Mouse (Mus musculus) midbrain, embryonic 16.5 days (tissue): Measurements from ENCODE around the gene Nr2c2. TPM values are rescaled to one million over a fixed set of nuclear protein-coding genes. Genes with fewer than 3 reads are reported as not detected.

Source experiments
- ATAC-seq: fragments of 200-750 bp; cut with Nextera tagmentation; 2 replicates; pipeline ENCODE4 v1.8.0; 2017; ENCODE audit warnings: moderate TSS enrichment
- H3K27ac ChIP-seq: fragments of 300-500 bp; sonication (generic); 2 replicates; pipeline ENCODE4 v1.5.1; 2014; ENCODE audit warnings: mild to moderate bottlenecking, low read length, mixed read lengths
- H3K27me3 ChIP-seq: fragments of 300-500 bp; sonication (generic); 2 replicates; pipeline ENCODE4 v1.6.1; 2014; ENCODE audit warnings: low read depth, low read length, mixed read lengths; ENCODE audit not compliant: control insufficient read depth, insufficient read depth
- H3K36me3 ChIP-seq: fragments of 300-500 bp; sonication (generic); 2 replicates; pipeline ENCODE4 v1.6.1; 2014; ENCODE audit warnings: mild to moderate bottlenecking, low read length, moderate library complexity, mixed read lengths; ENCODE audit not compliant: control insufficient read depth, insufficient read depth
- H3K4me1 ChIP-seq: fragments of 300-500 bp; sonication (generic); 2 replicates; pipeline ENCODE4 v1.6.1; 2014; ENCODE audit warnings: mild to moderate bottlenecking, low read length, mixed read lengths; ENCODE audit not compliant: control insufficient read depth, insufficient read depth
- H3K4me2 ChIP-seq: fragments of 300-500 bp; sonication (generic); 2 replicates; pipeline ENCODE4 v1.6.1; 2014; ENCODE audit warnings: mild to moderate bottlenecking, low read length, mixed read lengths
- H3K4me3 ChIP-seq: fragments of 300-500 bp; sonication (generic); 2 replicates; pipeline ENCODE4 v1.5.1; 2014; ENCODE audit warnings: low read depth, mild to moderate bottlenecking, low read length, moderate library complexity, mixed read lengths
- H3K9ac ChIP-seq: fragments of 300-500 bp; sonication (generic); 2 replicates; pipeline ENCODE4 v1.6.1; 2014; ENCODE audit warnings: low read depth, low read length, mixed read lengths
- H3K9me3 ChIP-seq: fragments of 300-500 bp; sonication (generic); replicated peaks from 2 replicates; pipeline ENCODE4 v1.6.1; 2014; ENCODE audit warnings: mild to moderate bottlenecking, low read length, mixed read lengths; ENCODE audit not compliant: control insufficient read depth, poor library complexity, severe bottlenecking
- WGBS: fragments of 180-500 bp; shearing (Covaris S2); extraction: QIAGEN DNeasy Blood & Tissue Kit; methylation state at CpG from one replicate; pipeline ENCODE4 v1.1.7; 2014; 5-methylcytosine and 5-hydroxymethylcytosine counted together
- polyA plus RNA-seq: library from polyadenylated mRNA; unstranded; fragments of >200 nt; fragmentation: Nextera tagmentation; extraction: Ambion mirVana; gene quantifications from 2 replicates; pipeline ENCODE4 v1.2.1, GENCODE M21; 2015

Gene Nr2c2
- 18.7 and 23.4 TPM in 2 replicates for polyA plus RNA-seq

DNA sequence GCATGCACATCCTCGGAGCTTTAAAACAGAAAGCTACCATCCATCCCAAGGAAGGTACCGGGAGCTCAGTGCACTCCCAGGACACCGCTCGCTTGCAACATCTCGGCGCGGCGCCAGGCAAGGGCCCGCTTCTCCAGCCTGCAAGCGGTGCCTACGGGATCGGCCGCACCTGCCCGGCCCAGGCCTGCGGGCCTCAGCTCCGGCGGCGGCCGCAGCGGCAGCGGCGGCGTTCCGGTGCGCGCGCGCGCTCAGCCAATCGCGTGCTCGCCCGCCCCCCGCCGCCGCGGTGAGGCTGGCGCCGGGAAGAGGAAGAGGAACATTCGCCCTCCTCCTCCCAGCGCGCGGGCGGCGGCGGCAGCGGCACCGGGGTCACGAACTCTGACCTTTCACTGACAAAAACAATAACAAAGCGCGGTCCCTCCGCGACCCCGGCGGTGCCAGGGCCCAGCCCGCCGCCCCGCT, at the start of gene Nr2c2:
Nr2c2 (plus strand) TSS at position 261 of the 462 bp plus-strand sequence.
- no peaks in the 10 kb centered on the region for H3K27me3 ChIP-seq
- peak within 1 kb of the TSS; percentile 99 for H3K27ac ChIP-seq

GRCm38 (mm10) chr6:92042055-92042454, 49.1 kb upstream of the Nr2c2 start:
- H3K9me3 ChIP-seq, result no peaks in the 10 kb centered on the region
- 83% methylated on average over 4 of the region's 4 CpGs for WGBS
- no peaks in the 10 kb centered on the region for H3K4me1 ChIP-seq
- no peak overlapping the region for H3K27ac ChIP-seq
- H3K36me3 ChIP-seq, result no peaks in the 10 kb centered on the region
- H3K4me2 ChIP-seq, result no peak overlapping the region
- no peak for ATAC-seq
- H3K9ac ChIP-seq, result no peak overlapping the region
- no peak overlapping the region for H3K4me3 ChIP-seq
- no peaks in the 10 kb centered on the region for H3K27me3 ChIP-seq

More for the DNA sequence above, at the start of gene Nr2c2:
- Histone ChIP-seq H3K36me3 (no peaks in the 10 kb centered on the region), H3K9ac (peak within 1 kb of the TSS; percentile 98), H3K4me3 (peak within 1 kb of the TSS; percentile 99), H3K9me3 (no peaks in the 10 kb centered on the region), H3K4me1 (peaks cover 36% of the 10 kb centered on the region), H3K4me2 (peak within 1 kb of the TSS; percentile 76)
- ATAC-seq, result peak; percentile 75
- under 1% methylated on average over 49 of the region's 58 CpGs for WGBS

- no peaks in the 10 kb centered on the region for H3K4me1 ChIP-seq
- no peak overlapping the region for H3K9ac ChIP-seq
- no peaks in the 10 kb centered on the region for H3K27me3 ChIP-seq
- ATAC-seq, result no peak
- 85% methylated on average over 1 of the region's 1 CpGs for WGBS
- no peak overlapping the region for H3K4me3 ChIP-seq
- H3K9me3 ChIP-seq, result no peaks in the 10 kb centered on the region
- H3K27ac ChIP-seq, result no peak overlapping the region
- no peaks in the 10 kb centered on the region for H3K36me3 ChIP-seq
- no peak overlapping the region for H3K4me2 ChIP-seq
These were observed 48.3 kb upstream of the Nr2c2 start for GRCm38 (mm10) chr6:92042850-92043249.

- Histone ChIP-seq H3K36me3 (no peaks in the 10 kb centered on the region), H3K4me2 (no peak overlapping the region), H3K27me3 (no peaks in the 10 kb centered on the region), H3K4me3 (no peak overlapping the region), H3K27ac (no peak overlapping the region), H3K9me3 (no peaks in the 10 kb centered on the region), H3K9ac (no peak overlapping the region), H3K4me1 (no peaks in the 10 kb centered on the region)
- ATAC-seq, result no peak
- WGBS, result 59% methylated on average over 2 of the region's 2 CpGs
These were observed 33.4 kb upstream of the Nr2c2 start for GRCm38 (mm10) chr6:92057768-92058167.

GRCm38 (mm10) chr6:92061725-92062124, 29.5 kb upstream of the Nr2c2 start:
- no peaks in the 10 kb centered on the region for H3K27me3 ChIP-seq
- WGBS, result 50% methylated on average over 5 of the region's 5 CpGs
- no peaks in the 10 kb centered on the region for H3K4me1 ChIP-seq
- no peak for ATAC-seq
- no peaks in the 10 kb centered on the region for H3K9me3 ChIP-seq
- H3K27ac ChIP-seq, result no peak overlapping the region
- H3K4me3 ChIP-seq, result no peak overlapping the region
- no peak overlapping the region for H3K9ac ChIP-seq
- no peaks in the 10 kb centered on the region for H3K36me3 ChIP-seq
- no peak overlapping the region for H3K4me2 ChIP-seq

- no peaks in the 10 kb centered on the region for H3K27me3 ChIP-seq
- 70% methylated on average over 2 of the region's 2 CpGs for WGBS
These were observed 27.7 kb upstream of the Nr2c2 start for GRCm38 (mm10) chr6:92063452-92063851.

GRCm38 (mm10) chr6:92064101-92064500, 27.1 kb upstream of the Nr2c2 start:
- WGBS, result 78% methylated on average over 10 of the region's 10 CpGs
- ATAC-seq, result no peak
- no peaks in the 10 kb centered on the region for H3K36me3 ChIP-seq
- no peak overlapping the region for H3K27ac ChIP-seq
- H3K27me3 ChIP-seq, result no peaks in the 10 kb centered on the region
- no peak overlapping the region for H3K9ac ChIP-seq
- H3K4me2 ChIP-seq, result no peak overlapping the region
- H3K9me3 ChIP-seq, result no peaks in the 10 kb centered on the region
- H3K4me1 ChIP-seq, result no peaks in the 10 kb centered on the region
- no peak overlapping the region for H3K4me3 ChIP-seq

More at GRCm38 (mm10) chr6:92063452-92063851, 27.7 kb upstream of the Nr2c2 start:
- no peaks in the 10 kb centered on the region for H3K9me3 ChIP-seq
- no peaks in the 10 kb centered on the region for H3K36me3 ChIP-seq
- no peak for ATAC-seq
- no peaks in the 10 kb centered on the region for H3K4me1 ChIP-seq
- H3K4me3 ChIP-seq, result no peak overlapping the region
- no peak overlapping the region for H3K9ac ChIP-seq
- no peak overlapping the region for H3K4me2 ChIP-seq
- H3K27ac ChIP-seq, result no peak overlapping the region

DNA sequence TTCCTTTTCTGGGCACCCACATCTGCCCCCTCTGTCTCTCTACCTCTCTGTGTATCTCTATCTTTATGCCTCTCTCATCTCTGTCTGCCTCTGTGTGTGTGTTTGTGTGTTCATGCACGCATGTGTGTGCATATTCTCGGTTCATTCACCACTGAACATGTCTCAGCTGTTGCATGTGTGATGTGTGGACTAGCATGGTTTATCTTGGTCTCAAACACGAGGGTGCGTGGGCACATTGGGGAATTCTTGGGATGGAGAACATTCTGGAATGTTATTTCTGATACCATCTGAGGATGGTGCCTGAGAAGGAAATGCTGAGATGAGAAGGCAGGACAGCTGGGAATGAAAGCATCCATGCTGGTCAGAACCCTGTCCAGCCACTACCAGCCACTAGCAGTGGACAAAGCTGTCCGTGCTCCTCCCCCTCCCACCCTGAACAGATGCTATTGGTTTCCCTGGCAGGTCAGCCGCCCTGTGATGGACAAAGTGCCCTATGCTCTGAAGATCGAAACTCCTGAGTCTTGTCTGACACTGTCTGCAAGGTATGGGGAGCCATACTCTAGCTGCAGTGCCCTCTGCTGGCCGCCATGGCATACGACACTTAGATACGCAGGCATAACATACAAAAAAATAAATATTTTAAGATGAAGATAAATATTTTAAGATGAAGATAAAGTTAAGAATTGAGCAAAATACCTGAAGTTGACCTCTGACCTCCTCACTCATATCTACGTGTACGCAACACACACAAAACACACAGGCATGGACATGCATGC, 25.3 kb upstream of the Nr2c2 start:
- Histone ChIP-seq H3K9ac (no peak overlapping the region), H3K9me3 (no peaks in the 10 kb centered on the region), H3K27me3 (no peaks in the 10 kb centered on the region), H3K4me3 (no peak overlapping the region), H3K36me3 (no peaks in the 10 kb centered on the region), H3K27ac (no peak overlapping the region), H3K4me2 (no peak overlapping the region), H3K4me1 (no peaks in the 10 kb centered on the region)
- no peak for ATAC-seq
- WGBS, result 51% methylated on average over 12 of the region's 12 CpGs

- no peaks in the 10 kb centered on the region for H3K9me3 ChIP-seq
- H3K27me3 ChIP-seq, result no peaks in the 10 kb centered on the region
- no peak overlapping the region for H3K4me2 ChIP-seq
- H3K27ac ChIP-seq, result no peak overlapping the region
- H3K4me1 ChIP-seq, result no peaks in the 10 kb centered on the region
- ATAC-seq, result peak; percentile 88
- no peak overlapping the region for H3K9ac ChIP-seq
- H3K4me3 ChIP-seq, result no peak overlapping the region
- H3K36me3 ChIP-seq, result no peaks in the 10 kb centered on the region
- 35% methylated on average over 16 of the region's 16 CpGs for WGBS
These were observed 23.9 kb upstream of the Nr2c2 start for GRCm38 (mm10) chr6:92067146-92067790.
